8 mouse cellular contexts compared by ENCODE assay signal in genomic region chr7:142799424-142799823, GRCm38 (mm10). TPM values are rescaled to one million over a fixed set of nuclear protein-coding genes. Genes with fewer than 3 reads are reported as not detected.
DNase-seq lines count a peak whose midpoint lies in the region; ATAC-seq and TF ChIP-seq lines count a peak whose summit lies in the region.

No protein-coding gene starts in this region.

- no peak for ATAC-seq in heart, embryonic 11.5 days (replicated peaks; ENCODE audit: insufficient number of reproducible peaks, low FRiP score, low TSS enrichment)
- no peak for ATAC-seq in embryonic facial prominence, embryonic 11.5 days (replicated peaks; ENCODE audit: insufficient number of reproducible peaks, low FRiP score, low TSS enrichment, low read depth)
- ATAC-seq in stomach, postnatal 0 days (ENCODE audit: low FRiP score, low TSS enrichment) = no peak

- WGBS in heart, embryonic 11.5 days (ENCODE audit: insufficient replicate concordance) = 29% methylated on average over 6 of the region's 6 CpGs
- WGBS in embryonic facial prominence, embryonic 11.5 days = 27% methylated on average over 6 of the region's 6 CpGs
- WGBS in stomach, postnatal 0 days = 24% methylated on average over 6 of the region's 6 CpGs

- no peak overlapping the region for H3K27ac ChIP-seq in heart, embryonic 11.5 days (ENCODE audit: low read depth, low read length)
- no peak overlapping the region for H3K27ac ChIP-seq in embryonic facial prominence, embryonic 11.5 days (replicated peaks; ENCODE audit: low read depth, low read length)
- H3K27ac ChIP-seq in stomach, postnatal 0 days (replicated peaks) = no peak overlapping the region

- no peaks in the 10 kb centered on the region for H3K9me3 ChIP-seq in heart, embryonic 11.5 days (replicated peaks; ENCODE audit: control insufficient read depth, low read length)
- H3K9me3 ChIP-seq in embryonic facial prominence, embryonic 11.5 days (replicated peaks; ENCODE audit: control insufficient read depth, low read length) = no peaks in the 10 kb centered on the region
- H3K9me3 ChIP-seq in stomach, postnatal 0 days (ENCODE audit: control insufficient read depth, low read length) = no peaks in the 10 kb centered on the region

- H3K9ac ChIP-seq in heart, embryonic 11.5 days (ENCODE audit: low read depth, low read length) = no peak overlapping the region
- no peak overlapping the region for H3K9ac ChIP-seq in embryonic facial prominence, embryonic 11.5 days (replicated peaks; ENCODE audit: low read length)
- no peak overlapping the region for H3K9ac ChIP-seq in stomach, postnatal 0 days (ENCODE audit: low read length)

- H3K4me1 ChIP-seq in heart, embryonic 11.5 days (ENCODE audit: control insufficient read depth, insufficient read depth, low read length) = no peaks in the 10 kb centered on the region
- H3K4me1 ChIP-seq in embryonic facial prominence, embryonic 11.5 days (ENCODE audit: control insufficient read depth, insufficient read depth, low read length) = no peaks in the 10 kb centered on the region
- H3K4me1 ChIP-seq in stomach, postnatal 0 days (replicated peaks; ENCODE audit: control insufficient read depth, insufficient read depth) = no peaks in the 10 kb centered on the region

- no peak overlapping the region for H3K4me3 ChIP-seq in heart, embryonic 11.5 days (ENCODE audit: low read depth, low read length)
- no peak overlapping the region for H3K4me3 ChIP-seq in embryonic facial prominence, embryonic 11.5 days (ENCODE audit: low read depth, low read length)
- H3K4me3 ChIP-seq in stomach, postnatal 0 days (ENCODE audit: low read depth, low read length) = no peak overlapping the region

- H3K4me2 ChIP-seq in heart, embryonic 11.5 days = no peak overlapping the region
- H3K4me2 ChIP-seq in embryonic facial prominence, embryonic 11.5 days (ENCODE audit: low read depth, low read length) = no peak overlapping the region
- H3K4me2 ChIP-seq in stomach, postnatal 0 days (replicated peaks; ENCODE audit: low read depth) = no peak overlapping the region

- no peaks in the 10 kb centered on the region for H3K36me3 ChIP-seq in heart, embryonic 11.5 days (ENCODE audit: control insufficient read depth, insufficient read depth, low read length)
- no peaks in the 10 kb centered on the region for H3K36me3 ChIP-seq in embryonic facial prominence, embryonic 11.5 days (replicated peaks; ENCODE audit: control insufficient read depth, insufficient read depth, low read depth, low read length)
- no peaks in the 10 kb centered on the region for H3K36me3 ChIP-seq in stomach, postnatal 0 days (ENCODE audit: control insufficient read depth, insufficient read depth, low read length)

- TF ChIP-seq EP300 in stomach, postnatal 0 days (optimal IDR thresholded peaks at IDR 0.05) = no peak

- DNase-seq in heart, adult 18-20 months = peak; percentile 32 to 73
- DNase-seq in B cell, adult 2 months = peak; percentile 51 to 57
- DNase-seq in adrenal gland, postnatal 10 days = peak; percentile 67
- DNase-seq in embryonic facial prominence, embryonic 11.5 days (ENCODE audit: low spot score) = peak; percentile 75
- peak; percentile 2 to 51 for DNase-seq in layer of hippocampus, adult 18-20 months (ENCODE audit: low spot score in 2 of 2)
- peak; percentile 42 for DNase-seq in lung, postnatal 25 days (ENCODE audit: low spot score)
- peak; percentile 54 for DNase-seq in stomach, postnatal 0 days (ENCODE audit: low spot score)

- no peaks in the 10 kb centered on the region for H3K27me3 ChIP-seq in heart, embryonic 11.5 days (ENCODE audit: control insufficient read depth, insufficient read depth, low read length)
- no peaks in the 10 kb centered on the region for H3K27me3 ChIP-seq in embryonic facial prominence, embryonic 11.5 days (ENCODE audit: control insufficient read depth, insufficient read depth, low read length)
- H3K27me3 ChIP-seq in stomach, postnatal 0 days (ENCODE audit: control insufficient read depth, insufficient read depth, low read length) = no peaks in the 10 kb centered on the region

- peak; percentile 85 for TF ChIP-seq CTCF in stomach, postnatal 0 days (IDR thresholded peaks at IDR 0.05; ENCODE audit: low read depth)

RNA-seq across cellular contexts. Expression of gene Ins2, which starts 56.2 kb away (rescaled TPM):
- not detected for total RNA-seq in heart, adult 18-20 months (2021)
- polyA plus RNA-seq in heart, embryonic 11.5 days (2014; fragmentation: Nextera tagmentation; extraction: Ambion mirVana) = not detected in 2 replicates
- total RNA-seq in adrenal gland, postnatal 10 days (2021) = not detected
- polyA plus RNA-seq in embryonic facial prominence, embryonic 11.5 days (2014; fragmentation: Nextera tagmentation; extraction: Ambion mirVana) = not detected in 2 replicates
- not detected for total RNA-seq in layer of hippocampus, adult 18-20 months (2021)
- 1.7 and 6.5 TPM in 2 replicates for polyA plus RNA-seq in stomach, postnatal 0 days (2015; fragmentation: Nextera tagmentation; extraction: Ambion mirVana)
